Mouse (Mus musculus) limb, embryonic 12.5 days (tissue): ENCODE measurements at regions not wholly inside any gene's neighbourhood (a gene's known extent, or its start where the extent isn't known, plus 50 kb on each side); places are given as distances from the start of the nearest gene placed in this dataset.

ENCODE experiments used
- ATAC-seq: fragments of 200-750 bp; cut with Nextera tagmentation; 2 replicates; pipeline ENCODE4 v1.8.0; 2017; ENCODE audit warnings: low read depth, moderate TSS enrichment; ENCODE audit not compliant: insufficient number of reproducible peaks, insufficient read depth, low FRiP score, low TSS enrichment
- H3K27ac ChIP-seq: fragments of 300-500 bp; sonication (generic); 2 replicates; pipeline ENCODE4 v1.5.1; 2016; ENCODE audit warnings: mild to moderate bottlenecking, moderate library complexity
- H3K27me3 ChIP-seq: fragments of 300-500 bp; sonication (generic); 2 replicates; pipeline ENCODE4 v1.6.1; 2016; ENCODE audit warnings: mild to moderate bottlenecking, moderate library complexity
- H3K36me3 ChIP-seq: fragments of 300-500 bp; sonication (generic); 2 replicates; pipeline ENCODE4 v1.6.1; 2016; ENCODE audit warnings: mild to moderate bottlenecking, moderate library complexity
- H3K4me1 ChIP-seq: fragments of 300-500 bp; sonication (generic); replicated peaks from 2 replicates; pipeline ENCODE4 v1.6.1; 2016
- H3K4me2 ChIP-seq: fragments of 300-500 bp; sonication (generic); 2 replicates; pipeline ENCODE4 v1.6.1; 2016; ENCODE audit warnings: mild to moderate bottlenecking, moderate library complexity
- H3K4me3 ChIP-seq: fragments of 300-500 bp; sonication (generic); replicated peaks from 2 replicates; pipeline ENCODE4 v1.5.1; 2016; ENCODE audit warnings: mild to moderate bottlenecking
- H3K9ac ChIP-seq: fragments of 300-500 bp; sonication (generic); replicated peaks from 2 replicates; pipeline ENCODE4 v1.6.1; 2016; ENCODE audit warnings: mild to moderate bottlenecking, moderate library complexity
- H3K9me3 ChIP-seq: fragments of 300-500 bp; sonication (generic); 2 replicates; pipeline ENCODE4 v1.6.1; 2016; ENCODE audit warnings: mild to moderate bottlenecking, moderate library complexity
- WGBS: fragments of 180-500 bp; shearing (Covaris S2); methylation state at CpG from one replicate; pipeline ENCODE4 v1.1.7; 2016; 5-methylcytosine and 5-hydroxymethylcytosine counted together

DNA sequence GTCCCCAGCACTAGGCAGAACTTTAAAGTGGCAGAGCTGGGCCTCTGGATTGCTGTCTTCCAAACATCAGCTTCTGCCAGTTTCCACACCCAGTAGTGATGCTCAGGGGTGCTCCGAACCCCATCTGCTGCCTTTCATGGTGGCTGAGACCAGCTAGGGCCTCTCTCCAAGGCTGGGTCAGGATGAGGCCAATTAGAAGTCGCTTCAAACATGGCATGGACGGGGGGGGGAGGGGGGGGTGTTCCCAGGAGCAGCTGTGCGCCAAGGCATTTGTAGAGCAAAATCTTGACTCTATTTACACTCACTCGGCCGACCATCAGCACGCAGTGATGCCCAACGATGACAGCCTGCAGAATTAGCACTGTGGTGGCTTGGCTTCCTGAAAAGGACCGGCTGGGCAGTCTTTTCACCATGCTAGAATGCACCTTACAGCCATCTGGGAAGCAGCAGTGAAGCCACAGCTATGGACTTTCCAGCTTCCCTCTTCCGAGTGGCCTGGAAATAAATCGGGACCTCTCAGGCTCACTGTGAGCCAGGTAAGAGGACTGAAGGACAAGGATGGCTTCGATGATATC is 73.7 kb upstream of the Msx1 start:
- 37% methylated on average over 12 of the region's 12 CpGs for WGBS

DNA sequence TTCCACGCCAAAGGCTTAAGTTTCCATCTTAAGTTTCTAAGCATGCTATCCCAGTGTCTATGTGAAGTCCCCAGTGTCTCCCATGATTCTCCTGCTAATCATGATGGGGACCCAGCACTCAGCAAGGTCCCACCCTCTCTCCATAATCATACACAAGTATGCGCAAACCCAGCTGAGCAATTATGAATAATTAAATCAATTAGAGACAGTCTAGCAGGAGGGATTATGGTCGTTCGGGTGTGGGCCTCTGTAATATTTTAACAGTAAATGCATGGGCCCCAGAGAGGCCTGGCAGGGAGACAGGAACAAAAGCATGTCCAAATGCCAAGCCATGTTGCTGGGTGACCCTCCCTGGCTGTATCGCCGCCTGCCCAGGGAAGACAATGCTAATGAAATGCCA is 73.1 kb upstream of the Msx1 start:
- Histone ChIP-seq H3K4me3 (no peak overlapping the region), H3K36me3 (no peaks in the 10 kb centered on the region), H3K9ac (no peak overlapping the region), H3K4me2 (no peak overlapping the region), H3K9me3 (no peaks in the 10 kb centered on the region), H3K27me3 (peaks cover 97% of the 10 kb centered on the region), H3K27ac (no peak overlapping the region), H3K4me1 (peaks cover 71% of the 10 kb centered on the region)
- no peak for ATAC-seq
- WGBS = 51% methylated on average over 6 of the region's 6 CpGs

More for the DNA sequence above, 73.7 kb upstream of the Msx1 start:
- H3K36me3 ChIP-seq = no peaks in the 10 kb centered on the region
- ATAC-seq = no peak
- peaks cover 97% of the 10 kb centered on the region for H3K27me3 ChIP-seq
- 0 out of 2 replicates have a peak overlapping the region, but pooled peaks have one; percentile 37 for H3K27ac ChIP-seq
- no peak overlapping the region for H3K4me2 ChIP-seq
- no peak overlapping the region for H3K9ac ChIP-seq
- no peaks in the 10 kb centered on the region for H3K9me3 ChIP-seq
- no peak overlapping the region for H3K4me3 ChIP-seq
- peaks cover 71% of the 10 kb centered on the region for H3K4me1 ChIP-seq

DNA sequence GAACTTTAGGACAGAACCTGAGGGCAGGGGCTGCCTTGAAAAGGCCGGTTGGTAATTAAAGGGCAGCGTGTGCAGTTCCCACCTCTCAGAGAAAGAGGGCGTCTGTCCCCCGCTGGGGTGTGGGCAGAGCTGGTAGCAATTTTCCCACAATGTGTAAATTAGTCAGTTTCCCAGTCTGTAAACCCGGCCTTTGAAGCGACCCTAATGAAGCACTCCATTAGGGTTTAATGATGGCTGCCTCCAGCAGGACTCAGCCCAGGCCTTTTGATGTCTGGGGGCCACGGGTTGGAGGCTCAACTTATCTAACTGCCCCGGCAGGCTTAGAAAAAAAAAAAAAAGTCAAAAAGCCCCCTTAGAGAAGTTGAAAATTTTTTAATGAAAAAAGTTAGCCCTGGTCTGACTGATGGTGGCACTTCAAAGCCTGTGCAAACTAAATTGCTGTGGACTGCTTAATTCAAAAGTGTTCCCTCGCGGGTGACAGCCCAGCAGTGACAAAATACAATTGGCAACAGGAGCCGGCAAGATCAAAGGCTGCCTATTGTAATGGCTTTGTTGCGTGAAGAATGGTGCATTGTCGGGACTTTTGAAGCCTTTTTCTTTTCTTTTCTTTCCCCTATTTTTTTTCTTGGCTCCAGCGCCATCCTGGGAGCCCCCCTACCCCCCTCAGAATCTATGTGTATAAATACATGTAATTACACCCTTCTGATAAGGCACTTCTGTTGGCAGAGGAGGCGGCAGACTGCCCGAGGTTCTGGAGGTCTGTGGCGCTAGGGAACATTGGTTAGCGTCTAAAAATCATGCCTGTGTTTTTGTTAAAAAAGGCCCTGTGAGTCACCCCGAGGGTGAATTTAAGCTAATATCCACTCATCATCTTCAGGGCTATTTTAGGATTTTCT is 71.3 kb upstream of the Msx1 start:
- H3K27ac ChIP-seq = peak overlapping the region; percentile 56; the same call in 1 of the 2 replicates
- H3K36me3 ChIP-seq = no peaks in the 10 kb centered on the region
- no peaks in the 10 kb centered on the region for H3K9me3 ChIP-seq
- H3K27me3 ChIP-seq = peaks cover 99% of the 10 kb centered on the region
- WGBS = under 1% methylated on average over 19 of the region's 19 CpGs
- H3K4me3 ChIP-seq = no peak overlapping the region
- ATAC-seq = peak; percentile 67; the same call in 1 of the 2 replicates
- H3K4me1 ChIP-seq = peaks cover 60% of the 10 kb centered on the region
- peak overlapping the region; percentile 59 for H3K4me2 ChIP-seq
- H3K9ac ChIP-seq = no peak overlapping the region

DNA sequence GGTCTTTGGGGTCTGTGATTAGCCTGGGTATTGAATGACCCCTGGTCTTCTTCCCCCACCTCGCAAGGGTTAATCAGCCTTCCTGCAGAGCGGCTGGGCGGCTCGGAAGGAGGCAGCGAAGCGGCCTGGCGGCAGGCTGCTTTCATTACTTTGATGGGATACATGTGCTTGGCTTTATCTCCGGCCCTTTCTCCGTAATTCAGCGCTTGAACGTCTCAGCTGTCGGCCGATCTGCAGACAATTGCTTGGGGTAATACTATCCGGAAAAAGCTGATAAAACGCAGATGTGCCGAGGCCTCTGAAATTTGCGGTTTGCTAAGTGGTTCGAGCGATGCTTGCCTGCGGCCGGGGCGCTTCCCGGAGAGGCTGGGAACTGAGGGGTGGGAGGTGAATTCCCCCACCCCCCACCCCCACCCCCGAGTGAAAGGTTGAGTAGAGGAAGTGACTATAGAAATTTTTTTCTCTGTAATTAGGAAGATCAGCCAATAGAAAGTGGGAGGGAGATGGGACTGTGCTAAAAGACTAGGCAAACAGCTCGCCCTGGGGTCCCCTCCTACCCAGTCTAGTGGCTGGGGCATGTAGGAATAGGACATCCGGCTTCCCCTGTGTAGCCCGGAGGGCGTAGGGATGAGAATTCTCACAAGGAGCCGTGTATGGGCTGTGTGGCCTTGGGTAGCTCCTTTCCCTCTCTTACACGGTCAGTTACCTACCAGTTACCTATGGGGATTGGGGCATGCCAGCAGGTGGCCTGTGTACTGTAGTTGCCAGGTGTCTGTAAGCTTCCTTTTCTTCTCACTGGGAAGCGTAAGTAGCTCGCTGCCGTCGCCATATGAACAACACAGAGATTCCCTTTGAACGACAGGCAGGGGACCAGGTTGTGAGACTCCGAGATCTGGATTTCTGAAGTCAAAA is 69.5 kb upstream of the Msx1 start:
- H3K27me3 ChIP-seq = peaks cover 99% of the 10 kb centered on the region
- no peaks in the 10 kb centered on the region for H3K36me3 ChIP-seq
- H3K4me3 ChIP-seq = peak overlapping the region; percentile 28
- H3K9me3 ChIP-seq = no peaks in the 10 kb centered on the region
- H3K4me1 ChIP-seq = peaks cover 62% of the 10 kb centered on the region
- H3K9ac ChIP-seq = 0 out of 2 replicates have a peak overlapping the region, but pooled peaks have one; percentile 18
- 1% methylated on average over 36 of the region's 36 CpGs for WGBS
- H3K27ac ChIP-seq = peak overlapping the region; percentile 37; the same call in 1 of the 2 replicates
- H3K4me2 ChIP-seq = peak overlapping the region; percentile 59
- 0 out of 2 replicates have a peak, but pooled peaks have one; percentile 17 for ATAC-seq

DNA sequence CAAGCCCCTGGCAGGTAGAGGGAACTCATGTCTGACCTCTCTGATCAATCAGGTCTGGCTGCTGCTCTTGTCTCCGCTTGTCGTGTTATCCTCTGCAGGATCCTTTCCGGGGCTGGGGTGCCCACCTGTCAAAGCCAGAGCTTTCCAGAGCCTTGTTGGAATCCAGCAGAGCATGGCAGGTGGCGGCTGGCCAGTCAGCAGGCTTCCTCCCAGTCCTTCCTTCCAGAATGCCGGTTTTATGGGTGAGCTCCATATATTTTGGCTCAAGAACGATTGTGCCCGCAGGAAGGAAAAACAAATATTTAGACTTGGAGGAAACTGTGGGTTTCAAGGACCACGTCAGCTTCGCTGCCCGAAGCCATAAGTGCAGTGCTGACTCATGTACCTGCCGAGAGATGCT is 66.3 kb upstream of the Msx1 start:
- ATAC-seq = no peak
- WGBS = 50% methylated on average over 11 of the region's 11 CpGs
- H3K4me2 ChIP-seq = no peak overlapping the region
- H3K27me3 ChIP-seq = peaks cover 86% of the 10 kb centered on the region
- H3K36me3 ChIP-seq = no peaks in the 10 kb centered on the region
- no peaks in the 10 kb centered on the region for H3K9me3 ChIP-seq
- no peak overlapping the region for H3K9ac ChIP-seq
- H3K4me1 ChIP-seq = peaks cover 35% of the 10 kb centered on the region
- H3K27ac ChIP-seq = no peak overlapping the region
- H3K4me3 ChIP-seq = no peak overlapping the region

DNA sequence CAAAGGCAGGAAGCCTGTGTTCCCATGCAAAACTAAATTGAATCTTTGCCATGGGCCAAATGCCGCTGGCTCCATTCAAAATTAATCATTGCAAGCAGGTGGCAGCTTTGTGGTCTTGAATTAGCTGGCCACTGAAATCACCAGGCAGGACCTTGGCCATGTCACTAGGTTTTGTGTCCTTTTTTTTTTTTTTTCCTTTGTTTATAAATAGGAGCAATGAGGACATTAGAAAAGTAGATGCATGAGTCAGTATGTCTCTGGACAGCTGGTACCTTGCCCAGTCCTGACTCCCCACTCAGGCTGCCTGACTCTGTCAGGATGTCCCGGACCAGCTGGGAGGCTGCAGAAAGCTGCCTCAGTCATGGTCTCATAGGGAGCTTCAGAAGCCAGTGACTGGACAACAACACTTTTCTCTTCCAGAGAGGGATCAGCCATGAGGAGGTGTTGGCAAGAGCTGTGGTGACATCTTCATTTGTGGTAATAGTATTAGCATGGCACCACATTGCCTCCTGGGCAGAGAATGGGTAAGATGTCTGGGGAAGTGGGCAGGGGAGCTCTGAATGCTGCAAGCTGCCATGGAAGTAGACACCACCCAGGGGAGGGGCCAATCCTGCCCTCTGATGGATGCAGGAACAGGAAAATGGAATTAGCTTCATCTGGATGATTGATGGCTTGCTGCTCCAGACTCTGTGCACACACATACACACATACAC is 55.4 kb upstream of the Msx1 start:
- Histone ChIP-seq H3K4me3 (no peak overlapping the region), H3K9me3 (no peaks in the 10 kb centered on the region), H3K27ac (no peak overlapping the region), H3K4me1 (no peaks in the 10 kb centered on the region), H3K27me3 (peaks cover 9% of the 10 kb centered on the region; the same call in 1 of the 2 replicates), H3K4me2 (no peak overlapping the region), H3K36me3 (no peaks in the 10 kb centered on the region), H3K9ac (no peak overlapping the region)
- ATAC-seq = no peak
- WGBS = 67% methylated on average over 2 of the region's 2 CpGs

DNA sequence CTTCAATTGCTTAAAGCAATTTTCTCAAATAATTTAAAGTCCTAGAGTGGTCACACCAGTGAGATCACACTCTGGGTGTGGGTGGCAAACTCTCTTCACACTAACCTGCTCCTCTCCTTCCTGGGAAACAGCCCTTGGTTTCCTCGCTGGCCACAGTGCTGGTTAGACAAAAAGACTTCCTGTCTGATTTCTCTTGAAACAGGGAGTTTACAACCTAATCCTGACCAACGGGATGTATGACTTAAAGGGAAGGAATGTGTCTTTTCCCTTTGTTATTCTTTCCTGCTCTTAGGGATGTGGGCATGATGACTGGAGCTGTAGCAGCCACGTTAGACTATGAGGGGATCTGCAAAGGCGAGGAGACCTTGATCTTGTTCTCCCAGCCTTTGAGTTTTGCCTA is 51.9 kb upstream of the Msx1 start:
- H3K9ac ChIP-seq = no peak overlapping the region
- H3K36me3 ChIP-seq = no peaks in the 10 kb centered on the region
- ATAC-seq = no peak
- H3K4me1 ChIP-seq = no peaks in the 10 kb centered on the region
- H3K27me3 ChIP-seq = peaks cover 17% of the 10 kb centered on the region; the same call in 1 of the 2 replicates
- WGBS = 62% methylated on average over 4 of the region's 4 CpGs
- no peaks in the 10 kb centered on the region for H3K9me3 ChIP-seq
- no peak overlapping the region for H3K4me2 ChIP-seq
- no peak overlapping the region for H3K4me3 ChIP-seq
- no peak overlapping the region for H3K27ac ChIP-seq

DNA sequence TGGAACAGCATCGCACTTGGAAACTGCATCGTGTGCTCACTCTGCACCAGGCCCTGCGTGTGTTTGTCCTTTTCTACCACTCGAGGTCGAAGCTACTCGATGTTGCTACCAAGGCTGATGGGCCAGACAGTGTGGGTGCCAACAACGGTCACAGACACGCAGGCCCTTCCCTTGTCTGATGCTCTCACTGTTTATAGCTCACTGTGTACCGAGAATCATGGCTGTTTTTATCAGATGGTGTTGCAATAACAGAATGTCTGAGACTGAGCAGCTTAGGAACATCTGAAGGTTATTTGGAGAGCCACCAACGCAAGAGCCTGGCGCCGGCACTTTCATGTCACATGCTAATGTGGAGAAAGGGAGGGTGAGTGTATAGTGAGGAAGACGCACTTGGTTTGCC is 51.1 kb upstream of the Msx1 start:
- no peak overlapping the region for H3K4me2 ChIP-seq
- H3K36me3 ChIP-seq = no peaks in the 10 kb centered on the region
- H3K9me3 ChIP-seq = no peaks in the 10 kb centered on the region
- no peak overlapping the region for H3K9ac ChIP-seq
- 88% methylated on average over 13 of the region's 13 CpGs for WGBS
- peaks cover 17% of the 10 kb centered on the region; the same call in 1 of the 2 replicates for H3K27me3 ChIP-seq
- no peak overlapping the region for H3K27ac ChIP-seq
- H3K4me3 ChIP-seq = no peak overlapping the region
- 0 out of 2 replicates have a peak, but pooled peaks cover under 1% of the 10 kb centered on the region for H3K4me1 ChIP-seq
- ATAC-seq = no peak

DNA sequence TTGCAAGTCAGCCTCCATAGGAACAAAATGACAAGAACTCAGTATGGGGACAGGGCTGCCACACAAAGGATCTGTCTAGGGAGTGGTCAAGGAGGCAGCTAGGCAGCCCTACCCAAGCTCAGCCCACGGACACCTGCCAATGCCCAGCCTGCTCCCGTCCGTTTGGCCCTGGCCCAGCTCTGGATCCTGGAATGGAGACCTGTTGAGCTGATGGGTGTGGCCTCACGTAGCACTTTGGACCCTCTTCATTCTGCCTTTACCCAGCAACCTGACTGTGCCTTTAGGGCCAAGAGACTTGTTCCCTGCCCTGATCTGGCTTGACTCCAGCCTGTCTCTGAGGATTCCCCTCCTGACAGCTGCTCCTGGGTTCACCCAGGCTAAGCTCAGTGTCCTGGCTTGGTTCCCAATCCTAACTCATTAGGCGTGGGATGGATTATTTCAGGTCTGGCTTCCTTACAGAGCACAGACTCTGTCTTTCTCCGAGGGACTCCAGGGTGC is 50.5 kb upstream of the Msx1 start:
- no peak for ATAC-seq
- 85% methylated on average over 6 of the region's 6 CpGs for WGBS

More for the DNA sequence above, 50.5 kb upstream of the Msx1 start:
- Histone ChIP-seq H3K4me3 (no peak overlapping the region), H3K27ac (no peak overlapping the region), H3K9me3 (no peaks in the 10 kb centered on the region), H3K9ac (no peak overlapping the region), H3K4me2 (no peak overlapping the region), H3K27me3 (peaks cover 17% of the 10 kb centered on the region; the same call in 1 of the 2 replicates), H3K36me3 (no peaks in the 10 kb centered on the region), H3K4me1 (0 out of 2 replicates have a peak, but pooled peaks cover 5% of the 10 kb centered on the region)
